Mouse (Mus musculus): Measurements from ENCODE around the gene Lpcat4.

- no peak for TF ChIP-seq CTCF (IDR thresholded peaks at IDR 0.05)
- TF ChIP-seq EP300 (IDR thresholded peaks at IDR 0.05) = no peak
Measured at GRCm38 (mm10) chr2:112289507-112289906, 50.2 kb downstream of the Lpcat4 start.
